Mouse (Mus musculus) adrenal gland, postnatal 25 days (tissue): ENCODE measurements around the gene 4932411N23Rik. TPM values are rescaled to one million over a fixed set of nuclear protein-coding genes. Genes with fewer than 3 reads are reported as not detected.
"Not testable (repeated sequence)": the region's sequence is repeated elsewhere in the genome, so short reads cannot be mapped to it uniquely, and the experiment has no call there.

Source experiments
- DNase-seq: peaks from one replicate; pipeline ENCODE4 v3.0.0; 2021; ENCODE audit warnings: mixed read lengths
- long read RNA-seq: library from polyadenylated mRNA; stranded (forward); transcript quantifications from one replicate; pipeline ENCODE4 v2.0.0, GENCODE M21; 2021
- total RNA-seq: library from RNA; stranded (reverse); gene quantifications from 2 replicates; pipeline ENCODE4 v1.2.3, GENCODE M21; 2021

The 4932411N23Rik gene
- total RNA-seq = not detected in 2 replicates
- long read RNA-seq = 0 reads

DNA sequence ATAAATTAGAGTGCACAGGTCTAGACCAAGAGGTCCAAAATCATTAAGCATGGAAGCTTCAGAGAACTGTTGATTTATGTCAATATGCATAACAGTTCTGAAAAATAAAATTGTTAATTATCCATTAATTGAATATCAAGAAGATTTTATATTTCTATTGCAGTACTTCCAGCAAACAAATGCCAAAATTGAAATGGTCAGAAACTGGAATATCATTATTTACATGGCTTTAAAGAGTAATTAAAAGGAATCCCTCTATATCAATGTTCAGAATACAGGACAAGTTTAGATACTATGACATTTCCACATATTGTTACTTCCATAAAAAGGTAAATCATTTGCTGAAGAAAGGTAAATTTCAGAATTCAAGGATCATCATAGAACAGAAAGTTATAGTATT lies at the start of gene 4932411N23Rik:
TSS of gene 4932411N23Rik (minus strand) at position 101 of the 400 bp plus-strand sequence.
- DNase-seq = no peak

- DNase-seq = no peak
Measured at GRCm38 (mm10) chrX:126779895-126780294, 35.8 kb downstream of the 4932411N23Rik start.

GRCm38 (mm10) chrX:126777643-126778042 lies 38.0 kb downstream of the 4932411N23Rik start:
- not testable (repeated sequence) for DNase-seq

DNA sequence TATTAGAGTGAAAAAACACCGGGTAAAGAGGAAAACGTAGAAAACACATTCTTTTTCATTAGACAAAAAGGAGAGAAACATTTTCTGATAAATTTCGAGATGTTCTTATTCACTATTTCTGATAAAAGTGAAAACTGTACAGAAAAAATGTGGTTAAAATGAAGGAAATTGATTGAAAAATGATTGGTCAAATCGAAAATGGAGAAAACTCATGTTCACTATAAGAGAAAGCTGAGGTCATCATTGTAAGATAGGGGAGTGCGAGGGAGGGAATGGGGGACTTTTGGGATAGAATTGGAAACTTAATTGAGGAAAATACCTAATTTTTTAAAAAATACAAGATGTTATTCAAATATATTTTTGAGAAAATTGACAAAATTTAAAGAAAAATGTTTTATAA lies 40.8 kb downstream of the 4932411N23Rik start:
- DNase-seq = not testable (repeated sequence)

GRCm38 (mm10) chrX:126773511-126773910 lies 42.2 kb downstream of the 4932411N23Rik start:
- DNase-seq = not testable (repeated sequence)

Other genes starting within 250 kb of the 4932411N23Rik start
- gene Gm382, start 224.1 kb upstream of the 4932411N23Rik start, total RNA-seq = not detected in 2 replicates